Mouse (Mus musculus) 416B (cell line): ENCODE measurements at regions not wholly inside any gene's neighbourhood (a gene's known extent, or its start where the extent isn't known, plus 50 kb on each side); places are given as distances from the start of the nearest gene placed in this dataset.

Source experiments
- DNase-seq: peaks from one replicate; pipeline ENCODE4 v3.0.0; 2011; ENCODE audit warnings: low read depth

DNA sequence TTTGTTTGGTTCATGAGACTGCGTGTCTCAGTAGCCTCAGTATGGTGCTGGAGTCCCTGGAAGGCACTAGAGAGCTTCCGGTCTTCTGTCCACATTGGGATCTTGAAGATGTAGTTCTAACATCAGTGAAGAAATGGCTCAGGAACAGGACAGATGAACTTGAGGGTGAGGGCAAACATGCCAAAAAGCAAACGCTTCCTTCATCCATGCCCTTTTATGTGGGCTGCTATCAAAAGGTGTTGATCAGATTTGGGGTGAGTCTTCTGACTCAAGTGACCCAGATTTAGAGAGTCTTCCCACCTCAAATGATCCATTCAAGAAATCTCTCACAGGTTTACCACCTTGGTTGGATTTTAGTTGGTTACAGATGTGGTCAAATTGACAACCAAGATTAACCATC lies 304.1 kb upstream of the Klf3 start:
- no peak for DNase-seq

- no peak for DNase-seq
Observed at GRCm38 (mm10) chr5:64500413-64500812, 302.8 kb upstream of the Klf3 start.

- DNase-seq = no peak
Observed at GRCm38 (mm10) chr5:64500866-64501265, 302.3 kb upstream of the Klf3 start.

DNA sequence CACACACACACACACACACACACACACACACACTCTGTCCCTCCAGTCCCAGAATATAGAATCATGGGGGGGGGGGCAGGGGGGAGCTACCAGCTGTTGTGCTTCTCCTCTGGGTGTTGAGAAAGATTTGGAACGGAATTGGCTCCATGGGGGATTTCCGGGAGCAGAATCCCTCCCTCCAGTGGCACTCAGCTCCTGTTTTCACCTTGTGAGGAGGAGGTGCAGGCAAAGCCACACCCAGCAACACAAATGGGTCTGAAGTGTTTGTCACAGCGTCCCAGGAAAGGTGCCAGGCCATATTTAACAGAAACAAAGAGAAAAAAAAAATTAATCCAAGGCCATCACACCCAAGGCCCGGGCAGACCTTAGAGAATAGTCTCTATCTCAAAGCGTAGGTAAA lies 301.4 kb upstream of the Klf3 start:
- no peak for DNase-seq

- DNase-seq = peak; percentile 55
Observed at GRCm38 (mm10) chr5:64503514-64503913, 299.7 kb upstream of the Klf3 start.

DNA sequence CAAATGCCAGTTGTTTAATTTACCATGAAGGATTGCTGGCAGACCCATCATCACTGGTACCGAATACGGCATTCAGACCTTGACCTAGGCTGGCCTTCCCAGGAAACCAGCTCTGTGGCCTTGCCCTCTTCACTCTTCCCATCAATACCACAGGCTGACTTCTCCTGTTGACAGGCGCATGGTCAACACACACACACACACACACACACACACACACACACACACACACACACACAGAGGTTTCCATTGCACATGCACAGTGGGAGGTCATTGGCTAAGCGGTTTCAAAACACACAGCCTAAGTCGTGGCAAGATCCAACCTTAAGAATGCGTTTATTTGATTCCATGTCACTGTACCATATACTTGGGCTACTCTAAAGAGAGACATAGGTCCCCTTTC lies 298.7 kb upstream of the Klf3 start:
- peak; percentile 24 for DNase-seq

- DNase-seq = peak; percentile 82
Observed at GRCm38 (mm10) chr5:64505227-64505834, 297.9 kb upstream of the Klf3 start.

- DNase-seq = peak; percentile 78
Observed at GRCm38 (mm10) chr5:64505835-64506600, 297.2 kb upstream of the Klf3 start.

GRCm38 (mm10) chr5:64508565-64508964 lies 294.6 kb upstream of the Klf3 start:
- peak; percentile 28 for DNase-seq

DNA sequence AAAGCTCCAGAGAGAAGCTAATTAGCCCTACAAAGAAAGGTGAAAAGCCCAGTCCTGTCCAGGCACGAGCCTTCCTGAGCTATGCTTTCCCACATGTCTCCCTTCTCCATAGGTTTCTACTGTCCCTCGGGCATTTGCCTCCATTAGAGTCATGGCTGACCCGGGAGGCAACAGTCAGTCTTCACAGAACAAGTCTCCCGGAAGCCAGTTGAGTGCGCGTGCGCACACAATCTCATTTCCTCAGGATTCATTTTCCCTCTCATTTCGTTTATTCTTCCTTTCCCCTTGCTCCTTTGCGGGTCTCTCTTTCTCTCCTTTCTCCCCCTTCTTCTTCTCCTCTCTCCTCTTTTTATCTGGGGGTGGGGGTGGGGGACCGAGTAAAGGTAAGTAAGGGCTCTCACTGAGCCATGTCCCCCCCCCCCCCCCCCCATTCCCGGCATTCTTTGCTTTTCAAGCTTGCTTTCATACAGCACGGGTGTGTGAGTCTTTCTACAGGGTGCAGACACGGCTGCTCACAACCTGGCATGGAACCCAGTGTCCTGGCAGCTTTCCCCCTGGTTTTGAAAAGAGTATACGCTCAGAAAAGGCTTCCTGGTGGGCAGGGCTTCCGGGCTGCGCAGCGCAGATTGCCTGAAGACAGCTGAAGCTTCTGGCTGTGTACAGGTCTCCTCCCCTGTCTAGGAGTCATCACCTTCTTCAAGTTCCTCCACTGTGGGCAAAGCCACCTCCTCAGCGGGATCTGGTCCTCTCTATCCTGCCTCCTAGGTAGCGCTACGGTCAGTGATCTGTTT lies 289.8 kb upstream of the Klf3 start:
- DNase-seq = no peak

DNA sequence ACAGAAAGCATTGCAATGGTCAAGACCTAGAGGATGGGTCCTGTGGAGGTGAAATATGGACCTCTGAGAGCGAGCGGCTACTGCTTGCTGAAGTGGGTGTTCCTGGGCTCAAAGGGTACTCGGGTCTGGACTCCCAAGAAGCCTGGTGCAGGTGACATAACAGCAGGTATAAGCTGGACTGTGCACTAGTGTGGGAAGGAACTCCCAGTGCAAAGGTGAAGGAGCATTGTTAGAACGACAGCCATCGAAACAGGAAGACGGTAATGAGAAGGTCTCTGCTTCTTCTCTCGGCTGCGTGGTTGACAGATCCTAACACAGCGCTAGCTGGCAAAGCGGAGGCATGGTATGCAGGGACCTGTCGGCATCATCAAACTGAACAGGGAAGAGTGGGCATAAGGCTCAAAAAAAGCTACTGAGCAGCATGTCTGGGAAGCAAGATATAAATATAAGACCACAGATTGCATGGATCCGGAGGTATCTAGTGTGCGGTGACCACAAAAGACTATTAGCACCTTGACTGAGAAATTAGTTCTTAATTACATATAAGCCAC lies 287.0 kb upstream of the Klf3 start:
- no peak for DNase-seq

- DNase-seq = no peak
Observed at GRCm38 (mm10) chr5:64517241-64517640, 285.9 kb upstream of the Klf3 start.

GRCm38 (mm10) chr5:64517835-64518234 lies 285.4 kb upstream of the Klf3 start:
- DNase-seq = no peak

DNA sequence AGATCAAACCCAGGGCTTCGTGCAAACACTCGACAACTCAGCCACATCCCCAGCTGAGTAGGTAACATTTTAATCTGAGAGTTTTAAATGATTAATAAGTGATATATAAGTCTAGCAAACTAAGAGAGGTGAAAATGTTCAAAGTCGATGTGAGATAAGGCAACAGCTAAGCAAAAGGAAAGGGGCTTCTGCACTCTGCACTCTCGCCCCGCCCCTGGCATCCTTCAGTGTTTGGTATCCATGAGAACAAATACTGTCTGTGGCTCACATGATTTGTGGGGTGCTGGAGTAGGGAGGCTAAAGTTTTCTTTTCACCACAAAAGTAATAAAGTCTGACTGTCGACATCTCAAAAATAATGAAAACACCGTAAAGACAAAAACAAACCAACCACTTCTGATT lies 284.2 kb upstream of the Klf3 start:
- no peak for DNase-seq

- DNase-seq = no peak
Observed at GRCm38 (mm10) chr5:64519731-64520130, 283.5 kb upstream of the Klf3 start.

- DNase-seq = no peak
Observed at GRCm38 (mm10) chr5:64521401-64521800, 281.8 kb upstream of the Klf3 start.

DNA sequence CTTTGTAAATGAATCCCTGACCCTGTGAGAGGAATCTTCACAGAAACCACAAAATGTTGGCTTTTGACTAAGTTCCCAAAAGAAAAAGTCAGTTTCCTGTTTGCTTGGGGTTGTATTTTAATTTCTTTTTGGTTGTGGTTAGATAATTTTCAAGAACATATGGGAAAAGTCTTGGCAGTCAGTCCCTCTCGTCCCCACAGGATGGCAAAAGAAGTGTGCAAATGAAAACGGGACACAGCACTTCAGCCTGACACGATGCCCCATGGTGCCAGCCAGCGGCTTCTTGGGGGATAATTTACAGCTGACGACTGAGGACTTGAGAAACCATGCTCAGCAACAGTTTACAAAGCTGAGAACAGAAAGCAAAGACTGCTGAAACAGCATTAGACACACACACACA lies 281.2 kb upstream of the Klf3 start:
- DNase-seq = peak; percentile 34

- no peak for DNase-seq
Observed at GRCm38 (mm10) chr5:64526521-64526920, 276.7 kb upstream of the Klf3 start.

GRCm38 (mm10) chr5:64527962-64528361 lies 275.2 kb upstream of the Klf3 start:
- no peak for DNase-seq

GRCm38 (mm10) chr5:64534371-64534770 lies 268.8 kb upstream of the Klf3 start:
- DNase-seq = no peak

DNA sequence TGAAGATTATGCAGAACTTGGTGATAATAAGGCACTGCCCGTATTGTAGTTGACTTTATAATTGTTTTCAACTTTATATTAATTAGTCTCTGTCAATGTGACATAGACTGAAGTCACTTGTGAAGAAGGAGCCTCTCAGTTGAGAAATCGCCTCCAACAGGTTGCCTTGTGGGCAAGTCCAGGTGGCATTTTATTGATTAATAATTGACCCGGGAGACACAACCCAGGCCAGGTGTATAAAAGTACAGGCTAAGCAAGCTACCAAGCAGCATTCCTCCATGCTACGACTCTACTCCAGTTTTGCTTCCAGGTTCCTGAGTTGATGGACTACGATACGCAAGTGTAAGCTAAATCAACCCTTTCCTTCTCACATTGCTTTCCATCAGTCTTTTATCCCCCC lies 268.2 kb upstream of the Klf3 start:
- DNase-seq = no peak

- no peak for DNase-seq
Observed at GRCm38 (mm10) chr5:64535546-64535945, 267.6 kb upstream of the Klf3 start.
